Mouse (Mus musculus) hindbrain, embryonic 12.5 days (tissue): ENCODE results near the gene Rundc3a. TPM values are rescaled to one million over a fixed set of nuclear protein-coding genes. Genes with fewer than 3 reads are reported as not detected.

Source experiments
- ATAC-seq: fragments of 200-750 bp; cut with Nextera tagmentation; 2 replicates; pipeline ENCODE4 v1.8.0; 2017; ENCODE audit warnings: moderate TSS enrichment; ENCODE audit not compliant: low FRiP score
- H3K27ac ChIP-seq: fragments of 300-500 bp; sonication (generic); 2 replicates; pipeline ENCODE4 v1.5.1; 2016; ENCODE audit warnings: mild to moderate bottlenecking
- H3K27me3 ChIP-seq: fragments of 300-500 bp; sonication (generic); 2 replicates; pipeline ENCODE4 v1.6.1; 2016; ENCODE audit warnings: mild to moderate bottlenecking
- H3K36me3 ChIP-seq: fragments of 300-500 bp; sonication (generic); 2 replicates; pipeline ENCODE4 v1.6.1; 2016; ENCODE audit warnings: mild to moderate bottlenecking
- H3K4me1 ChIP-seq: fragments of 300-500 bp; sonication (generic); 2 replicates; pipeline ENCODE4 v1.6.1; 2016
- H3K4me2 ChIP-seq: fragments of 300-500 bp; sonication (generic); replicated peaks from 2 replicates; pipeline ENCODE4 v1.6.1; 2016; ENCODE audit warnings: mild to moderate bottlenecking
- H3K4me3 ChIP-seq: fragments of 300-500 bp; sonication (generic); 2 replicates; pipeline ENCODE4 v1.5.1; 2016; ENCODE audit warnings: mild to moderate bottlenecking
- H3K9ac ChIP-seq: fragments of 300-500 bp; sonication (generic); 2 replicates; pipeline ENCODE4 v1.6.1; 2016; ENCODE audit warnings: mild to moderate bottlenecking, moderate library complexity
- H3K9me3 ChIP-seq: fragments of 300-500 bp; sonication (generic); replicated peaks from 2 replicates; pipeline ENCODE4 v1.6.1; 2016; ENCODE audit warnings: mild to moderate bottlenecking
- WGBS: fragments of 180-500 bp; shearing (Covaris S2); methylation state at CpG from one replicate; pipeline ENCODE4 v1.1.7; 2016; 5-methylcytosine and 5-hydroxymethylcytosine counted together
- polyA plus RNA-seq: library from polyadenylated mRNA; unstranded; fragments of >200 nt; fragmentation: Nextera tagmentation; extraction: Ambion mirVana; gene quantifications from 2 replicates; pipeline ENCODE4 v1.2.1, GENCODE M21; 2016

The Rundc3a gene
- polyA plus RNA-seq, 1 experiment from 2014 or later: 125 TPM

DNA sequence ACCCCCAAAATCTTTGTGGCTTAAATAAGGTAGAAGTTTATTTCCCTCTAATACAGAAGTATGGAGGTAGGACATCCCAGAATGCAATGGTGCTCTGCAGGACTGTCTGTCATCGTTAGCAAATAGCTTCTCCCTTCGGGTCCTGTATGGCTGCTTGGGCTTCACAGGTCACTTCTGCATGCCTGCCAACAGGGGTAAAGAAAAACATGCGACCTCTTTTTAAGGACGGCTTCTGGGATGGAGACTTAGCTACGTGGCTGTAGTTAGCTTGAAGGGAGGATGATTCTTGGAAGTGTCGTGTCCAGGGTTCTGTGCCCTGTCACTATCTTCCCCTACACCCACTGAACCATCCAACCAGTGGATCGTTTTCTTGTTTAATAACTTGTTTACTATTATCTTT lies 22.9 kb upstream of the Rundc3a start:
- Histone ChIP-seq H3K4me2 (no peak overlapping the region), H3K9me3 (no peaks in the 10 kb centered on the region), H3K9ac (no peak overlapping the region), H3K4me3 (no peak overlapping the region), H3K27me3 (peaks cover 11% of the 10 kb centered on the region), H3K4me1 (peaks cover 6% of the 10 kb centered on the region), H3K27ac (no peak overlapping the region), H3K36me3 (no peaks in the 10 kb centered on the region)
- 51% methylated on average over 7 of the region's 7 CpGs for WGBS
- no peak for ATAC-seq

DNA sequence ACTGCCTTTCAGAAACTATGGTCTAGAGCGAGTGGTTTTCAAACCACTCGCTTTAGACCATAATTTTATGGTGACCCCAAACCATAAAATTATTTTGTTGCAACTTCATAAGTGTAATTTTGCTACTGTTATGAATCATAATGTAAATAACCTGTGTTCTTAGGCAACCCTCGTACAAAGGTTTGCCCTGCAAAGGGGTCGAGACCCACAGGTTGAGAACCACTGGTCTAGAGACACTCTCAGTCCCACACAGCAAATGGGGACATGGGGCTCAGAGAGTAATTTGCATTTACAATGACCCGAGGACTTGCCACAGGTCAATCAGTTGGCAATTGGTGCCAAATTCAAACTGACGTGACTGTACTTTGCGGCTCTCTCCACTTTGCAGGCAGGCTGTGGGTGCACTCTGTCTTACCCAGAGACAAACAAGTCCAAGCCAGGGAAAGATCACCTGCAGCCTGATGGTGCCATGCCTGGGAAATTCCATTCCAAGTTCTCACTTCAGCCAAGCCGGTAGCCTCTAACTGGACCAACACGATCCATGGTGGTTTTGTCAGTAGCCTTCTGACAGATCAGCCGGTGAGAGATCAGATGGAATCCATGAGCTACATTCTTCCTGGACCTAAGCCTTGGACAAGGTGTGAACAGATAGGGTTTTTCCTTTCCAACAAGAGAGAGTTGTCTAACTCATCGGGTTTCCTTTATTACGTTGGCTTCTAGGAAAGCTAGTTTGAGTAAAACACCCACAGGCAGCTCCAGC lies 21.1 kb upstream of the Rundc3a start:
- H3K4me2 ChIP-seq: no peak overlapping the region
- peaks cover 16% of the 10 kb centered on the region for H3K4me1 ChIP-seq
- H3K27me3 ChIP-seq: peaks cover 12% of the 10 kb centered on the region
- H3K27ac ChIP-seq: no peak overlapping the region
- no peak overlapping the region for H3K9ac ChIP-seq
- H3K9me3 ChIP-seq: no peaks in the 10 kb centered on the region
- 88% methylated on average over 12 of the region's 12 CpGs for WGBS
- no peak overlapping the region for H3K4me3 ChIP-seq
- H3K36me3 ChIP-seq: no peaks in the 10 kb centered on the region
- no peak for ATAC-seq

DNA sequence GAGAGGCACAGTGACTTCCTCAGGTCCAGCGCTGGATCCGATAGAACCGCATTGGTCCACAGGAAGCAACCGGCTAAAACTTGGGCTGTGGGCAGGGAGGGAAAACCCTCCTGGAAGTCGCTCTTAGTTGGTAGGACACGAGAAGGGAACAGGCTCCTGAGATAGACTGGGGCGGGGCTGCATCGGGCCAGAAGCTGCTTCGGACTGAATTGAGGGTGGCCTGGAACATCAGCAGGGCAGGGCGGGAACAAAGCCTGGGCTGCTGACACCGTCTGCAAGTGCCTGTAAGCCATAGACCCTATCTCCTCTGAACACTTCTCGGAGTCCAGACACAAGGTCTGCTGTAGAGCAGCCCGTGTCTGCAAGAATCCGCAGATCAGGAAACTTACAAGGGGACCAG lies 20.3 kb upstream of the Rundc3a start:
- Histone ChIP-seq H3K36me3 (no peaks in the 10 kb centered on the region), H3K9ac (no peak overlapping the region), H3K4me2 (no peak overlapping the region), H3K4me1 (peaks cover 16% of the 10 kb centered on the region), H3K9me3 (no peaks in the 10 kb centered on the region), H3K27me3 (peaks cover 12% of the 10 kb centered on the region), H3K27ac (no peak overlapping the region), H3K4me3 (no peak overlapping the region)
- WGBS: 39% methylated on average over 14 of the region's 14 CpGs
- ATAC-seq: no peak

DNA sequence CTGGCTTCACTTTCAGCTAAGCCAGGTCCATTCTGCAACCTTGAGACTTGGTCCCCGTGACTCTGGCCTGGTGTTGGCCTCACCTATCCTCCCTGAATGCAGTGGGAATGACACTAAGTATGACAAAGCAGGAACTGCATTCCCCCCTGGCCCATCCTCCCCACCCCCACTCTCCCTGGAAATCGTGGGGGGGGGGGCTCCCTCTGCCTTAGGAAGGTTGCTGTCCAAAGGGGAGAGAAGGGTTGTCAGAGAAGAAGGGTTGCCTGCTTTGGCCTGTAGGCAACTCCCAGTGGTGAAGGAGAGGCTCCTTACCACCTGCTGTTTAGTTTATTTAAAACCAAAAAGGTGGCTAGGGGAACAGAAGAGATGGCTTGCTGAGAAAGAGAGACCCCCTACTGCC lies 19.6 kb upstream of the Rundc3a start:
- 0 out of 2 replicates have a peak overlapping the region, but pooled peaks have one; percentile 15 for H3K4me2 ChIP-seq
- H3K9ac ChIP-seq: no peak overlapping the region; the same call in 1 of the 2 replicates
- H3K9me3 ChIP-seq: no peaks in the 10 kb centered on the region
- WGBS: 16% methylated on average over 2 of the region's 2 CpGs
- H3K4me1 ChIP-seq: peaks cover 16% of the 10 kb centered on the region
- no peak for ATAC-seq
- no peaks in the 10 kb centered on the region for H3K36me3 ChIP-seq
- peaks cover 12% of the 10 kb centered on the region for H3K27me3 ChIP-seq
- no peak overlapping the region for H3K4me3 ChIP-seq
- no peak overlapping the region; the same call in 1 of the 2 replicates for H3K27ac ChIP-seq

DNA sequence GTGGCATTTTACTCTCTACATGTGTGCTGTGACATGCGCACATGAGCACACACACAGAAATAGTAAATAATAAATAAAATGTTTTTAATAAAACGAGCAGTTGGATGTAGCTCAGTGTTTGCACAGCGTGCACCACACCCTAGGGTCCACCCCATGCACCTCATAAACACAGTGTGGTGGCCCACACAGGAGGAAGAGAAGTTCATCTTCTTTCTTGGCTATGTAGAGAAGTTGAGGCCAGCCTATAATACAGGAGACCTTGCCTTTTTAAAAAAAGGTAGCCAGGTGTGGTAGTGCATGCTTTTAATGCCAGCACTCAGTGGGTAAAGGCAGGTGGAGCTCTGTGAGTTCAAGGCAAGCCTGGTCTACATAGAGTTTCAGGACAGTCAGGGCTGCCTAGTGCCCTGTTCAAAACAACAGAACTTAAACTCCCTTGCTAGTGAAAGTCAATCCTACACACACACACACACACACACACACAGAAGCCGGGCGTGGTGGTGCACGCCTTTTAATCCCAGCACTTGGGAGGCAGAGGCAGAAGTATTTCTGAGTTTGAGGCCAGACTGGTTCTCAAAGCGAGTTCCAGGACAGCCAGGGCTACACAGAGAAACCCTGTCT lies 19.0 kb upstream of the Rundc3a start:
- Histone ChIP-seq H3K9ac (no peak overlapping the region), H3K4me2 (no peak overlapping the region), H3K36me3 (no peaks in the 10 kb centered on the region), H3K9me3 (no peaks in the 10 kb centered on the region), H3K4me3 (no peak overlapping the region), H3K27ac (no peak overlapping the region; the same call in 1 of the 2 replicates), H3K4me1 (peaks cover 16% of the 10 kb centered on the region), H3K27me3 (peaks cover 12% of the 10 kb centered on the region)
- WGBS: 72% methylated on average over 7 of the region's 7 CpGs
- no peak for ATAC-seq

DNA sequence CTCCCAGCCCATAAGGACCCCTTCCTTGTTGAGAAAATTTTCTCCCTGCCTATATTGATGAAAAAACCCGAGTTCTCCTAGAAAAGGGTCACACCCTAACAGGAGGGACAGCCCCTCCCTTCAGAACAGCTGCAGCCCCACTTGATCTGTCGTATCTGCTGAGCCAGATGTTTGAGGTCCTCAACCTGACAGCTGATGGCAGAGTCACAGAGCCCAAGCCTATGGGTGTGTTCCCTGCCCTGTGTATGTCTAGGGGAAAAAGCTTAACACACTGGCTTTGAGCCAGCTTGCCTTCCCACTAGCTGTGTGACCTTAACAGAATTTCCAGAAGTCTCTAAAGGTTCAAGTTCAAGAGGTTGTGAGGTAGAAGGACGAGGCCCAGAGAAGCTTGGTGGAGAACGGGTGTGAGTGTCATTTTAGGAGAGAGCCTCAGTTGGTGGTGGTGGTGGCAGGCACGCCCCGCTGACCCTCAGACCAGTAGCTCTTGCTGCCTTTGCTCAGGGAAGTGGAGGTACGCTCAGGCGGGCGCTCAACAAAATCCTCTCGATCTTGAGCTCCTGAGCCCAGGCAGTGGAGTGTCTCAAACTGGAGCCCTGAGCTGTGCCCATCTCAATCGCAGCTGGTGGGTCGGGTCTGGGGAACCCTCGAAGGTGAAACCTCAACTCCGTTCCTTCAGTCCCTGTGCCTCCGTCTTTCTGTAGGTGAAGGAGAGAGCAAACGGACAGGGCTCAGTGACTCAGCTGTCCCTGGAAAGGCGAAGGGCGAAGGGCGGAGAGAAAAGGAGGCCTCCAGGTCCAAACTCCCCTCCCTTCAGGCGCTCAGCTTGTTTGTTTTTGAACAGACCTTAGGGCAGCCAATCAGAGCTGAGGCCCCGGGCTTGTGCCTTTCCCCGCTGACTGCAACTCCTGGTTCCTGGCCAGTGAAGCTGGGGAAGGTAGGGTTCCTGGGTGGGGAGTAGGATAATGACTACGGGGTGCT lies 17.7 kb upstream of the Rundc3a start:
- WGBS: 5% methylated on average over 23 of the region's 23 CpGs
- peak overlapping the region; percentile 2; the same call in 1 of the 2 replicates for H3K27ac ChIP-seq
- ATAC-seq: no peak

DNA sequence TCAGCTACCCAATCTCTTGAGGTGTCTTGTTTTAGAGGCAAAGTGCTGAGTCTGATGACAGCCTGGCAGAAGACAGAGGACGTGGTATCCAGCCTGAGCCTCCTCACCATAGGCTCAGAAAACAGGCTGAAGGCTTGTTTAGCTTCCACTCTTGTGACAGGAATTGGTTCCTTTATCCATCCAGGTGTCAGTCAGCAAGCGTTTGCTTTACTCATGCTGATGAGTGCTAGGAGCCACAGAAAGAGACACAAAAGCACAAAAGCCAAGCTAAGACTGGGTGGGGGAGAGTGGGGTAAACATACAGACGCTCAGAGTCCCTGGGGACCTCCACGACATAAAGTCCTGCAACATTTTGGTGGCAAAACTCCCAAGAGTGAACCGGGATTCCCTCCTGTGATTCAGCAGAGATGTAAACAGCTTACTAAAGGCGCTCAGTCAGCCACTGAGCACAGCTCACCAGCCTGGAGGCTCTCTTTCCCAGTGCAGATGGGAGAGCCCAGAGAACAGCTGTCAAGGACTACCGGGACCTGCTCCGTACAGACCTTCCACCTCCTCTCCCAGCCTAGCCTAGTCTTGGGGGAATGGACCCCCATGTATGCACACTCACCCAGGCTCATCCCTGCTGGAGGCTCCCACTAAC lies 16.9 kb upstream of the Rundc3a start:
- 10% methylated on average over 8 of the region's 8 CpGs for WGBS
- Histone ChIP-seq H3K27ac (0 out of 2 replicates have a peak overlapping the region, but pooled peaks have one; percentile 24), H3K9me3 (no peaks in the 10 kb centered on the region), H3K36me3 (no peaks in the 10 kb centered on the region), H3K4me2 (peak overlapping the region; percentile 42), H3K4me3 (peak overlapping the region; percentile 6; the same call in 1 of the 2 replicates), H3K4me1 (peaks cover 16% of the 10 kb centered on the region), H3K9ac (peak overlapping the region; percentile 8; the same call in 1 of the 2 replicates), H3K27me3 (peaks cover 12% of the 10 kb centered on the region)
- ATAC-seq: no peak

More for the DNA sequence above, 17.7 kb upstream of the Rundc3a start:
- Histone ChIP-seq H3K9ac (peak overlapping the region; percentile 8; the same call in 1 of the 2 replicates), H3K27me3 (peaks cover 12% of the 10 kb centered on the region), H3K4me2 (peak overlapping the region; percentile 42), H3K36me3 (no peaks in the 10 kb centered on the region), H3K4me1 (peaks cover 16% of the 10 kb centered on the region), H3K4me3 (peak overlapping the region; percentile 6), H3K9me3 (no peaks in the 10 kb centered on the region)

DNA sequence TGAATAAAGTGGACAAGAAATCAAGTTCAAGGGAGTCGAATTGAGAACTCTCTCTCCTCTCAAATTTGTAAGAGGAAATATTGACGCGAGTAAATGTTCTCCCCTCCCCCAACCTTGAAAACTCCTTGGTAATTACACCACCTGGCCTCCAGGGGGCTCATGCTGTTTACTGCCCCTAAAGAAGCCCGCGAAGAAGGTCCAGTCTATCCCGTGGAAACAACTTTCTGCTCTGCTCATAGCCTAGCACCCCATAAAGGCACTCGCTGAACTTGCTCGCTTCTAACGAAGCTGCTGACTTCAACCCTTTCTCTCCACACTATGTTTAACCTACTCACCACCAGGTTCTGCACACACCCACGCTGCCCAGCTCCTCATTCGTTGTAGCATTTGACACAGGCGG lies 16.0 kb upstream of the Rundc3a start:
- no peaks in the 10 kb centered on the region for H3K9me3 ChIP-seq
- peaks cover 12% of the 10 kb centered on the region for H3K27me3 ChIP-seq
- H3K9ac ChIP-seq: no peak overlapping the region
- H3K27ac ChIP-seq: no peak overlapping the region
- H3K4me1 ChIP-seq: peaks cover 16% of the 10 kb centered on the region
- no peak for ATAC-seq
- WGBS: 62% methylated on average over 12 of the region's 12 CpGs
- H3K4me2 ChIP-seq: no peak overlapping the region
- H3K36me3 ChIP-seq: no peaks in the 10 kb centered on the region
- H3K4me3 ChIP-seq: no peak overlapping the region

DNA sequence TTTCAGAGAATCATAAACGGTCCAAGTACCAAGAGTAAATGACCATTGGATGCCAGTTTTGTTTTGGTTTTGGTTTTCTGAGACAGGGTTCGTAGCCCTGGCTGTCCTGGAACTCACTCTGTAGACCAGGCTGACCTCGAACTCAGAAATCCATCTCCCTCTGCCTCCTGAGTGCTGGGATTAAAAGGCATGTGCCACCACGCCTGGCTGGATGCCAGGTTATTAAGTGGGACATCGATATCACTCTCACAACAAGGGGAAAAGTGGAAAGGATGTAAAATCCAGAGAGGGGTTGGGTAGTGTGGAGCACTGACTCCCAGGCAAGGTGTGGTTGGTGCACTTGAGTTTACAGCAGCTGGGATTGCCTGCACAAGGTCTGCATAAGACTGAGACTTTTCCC lies 13.1 kb upstream of the Rundc3a start:
- no peak for ATAC-seq
- Histone ChIP-seq H3K9me3 (no peaks in the 10 kb centered on the region), H3K4me1 (peaks cover 16% of the 10 kb centered on the region), H3K27me3 (peaks cover 2% of the 10 kb centered on the region; the same call in 1 of the 2 replicates), H3K36me3 (no peaks in the 10 kb centered on the region), H3K9ac (no peak overlapping the region), H3K4me2 (no peak overlapping the region), H3K27ac (no peak overlapping the region), H3K4me3 (no peak overlapping the region)
- WGBS: 81% methylated on average over 5 of the region's 5 CpGs

DNA sequence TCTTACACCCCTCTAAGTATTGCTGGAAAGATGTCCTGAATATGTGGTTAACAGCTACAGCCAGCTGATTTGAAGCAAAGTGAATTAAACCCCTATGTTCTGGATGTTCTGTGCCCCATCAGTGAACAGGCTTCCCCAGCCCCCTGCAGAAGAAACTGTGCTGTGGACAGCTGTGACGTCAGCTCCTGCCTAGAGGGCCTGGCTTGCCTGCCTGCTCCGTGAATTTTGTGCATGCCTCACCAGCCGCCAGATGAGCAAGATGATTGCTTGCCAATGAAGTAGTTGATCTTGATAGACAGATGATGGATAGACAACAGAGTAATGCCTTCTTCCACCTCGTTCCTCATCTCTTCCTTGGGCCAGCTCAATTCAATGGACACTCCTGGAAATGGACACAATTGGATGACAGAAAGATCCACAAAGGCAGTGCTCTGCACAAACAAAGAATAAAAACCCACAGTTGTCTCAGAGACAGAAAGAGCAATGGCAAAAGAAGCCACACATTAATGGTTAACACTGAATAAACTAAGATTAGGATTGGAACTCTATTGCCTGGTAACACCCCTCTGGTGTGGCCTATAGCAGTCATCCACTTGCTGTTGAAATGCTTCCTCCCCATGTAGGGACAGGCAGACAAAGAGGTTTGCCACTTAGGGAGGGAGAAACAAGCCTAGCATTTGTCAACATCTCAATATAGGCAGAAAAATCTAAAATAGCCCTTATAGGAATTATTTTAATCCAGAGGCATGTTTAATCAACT lies 11.7 kb upstream of the Rundc3a start:
- Histone ChIP-seq H3K27me3 (no peaks in the 10 kb centered on the region), H3K9ac (no peak overlapping the region), H3K4me3 (no peak overlapping the region), H3K9me3 (no peaks in the 10 kb centered on the region), H3K4me1 (peaks cover 2% of the 10 kb centered on the region), H3K36me3 (no peaks in the 10 kb centered on the region), H3K4me2 (no peak overlapping the region), H3K27ac (no peak overlapping the region)
- 38% methylated on average over 4 of the region's 4 CpGs for WGBS
- no peak for ATAC-seq

DNA sequence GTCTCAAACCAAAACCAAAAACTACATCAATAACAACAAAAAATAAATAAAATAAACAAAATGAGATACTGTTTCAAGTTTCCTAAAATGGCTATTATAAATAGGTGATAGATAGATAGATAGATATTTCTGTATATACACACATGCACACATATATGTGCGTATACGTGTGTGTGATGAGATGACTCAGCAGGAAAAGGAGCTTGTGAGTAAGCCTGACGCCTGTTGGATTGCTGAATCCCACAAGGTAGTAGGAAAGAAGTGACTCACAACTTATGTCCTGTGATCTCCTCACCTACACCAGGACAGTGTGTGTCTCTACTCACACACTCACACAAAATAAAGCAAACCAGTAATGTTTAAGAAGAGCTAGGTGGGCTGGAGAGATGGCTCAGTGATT lies 10.4 kb upstream of the Rundc3a start:
- Histone ChIP-seq H3K27me3 (no peaks in the 10 kb centered on the region), H3K4me1 (no peaks in the 10 kb centered on the region), H3K9me3 (no peaks in the 10 kb centered on the region), H3K36me3 (no peaks in the 10 kb centered on the region), H3K9ac (no peak overlapping the region), H3K4me3 (no peak overlapping the region), H3K27ac (no peak overlapping the region), H3K4me2 (no peak overlapping the region)
- no peak for ATAC-seq
- 89% methylated on average over 3 of the region's 3 CpGs for WGBS
